Mouse (Mus musculus) ES-E14 (cell line): Measurements from ENCODE around the gene T2.

Source experiments
- CHD2 ChIP-seq: IDR thresholded peaks from 2 replicates; pipeline ENCODE4 v1.6.1; 2014; ENCODE audit warnings: mild to moderate bottlenecking, low read depth, low read length, inconsistent platforms
- HCFC1 ChIP-seq: IDR thresholded peaks from 2 replicates; pipeline ENCODE4 v1.6.1; 2012; ENCODE audit warnings: low read length, inconsistent platforms, borderline replicate concordance; ENCODE audit not compliant: insufficient read depth
- MAFK ChIP-seq: IDR thresholded peaks from 2 replicates; pipeline ENCODE4 v1.6.1; 2014; ENCODE audit warnings: mild to moderate bottlenecking, low read depth, low read length, inconsistent platforms; ENCODE audit not compliant: insufficient read depth
- ZC3H11A ChIP-seq: IDR thresholded peaks from 2 replicates; pipeline ENCODE4 v1.6.1; 2012; ENCODE audit warnings: low read depth, mild to moderate bottlenecking, inconsistent platforms, low read length, borderline replicate concordance

- TF ChIP-seq ZC3H11A (no peak), MAFK (no peak), HCFC1 (no peak), CHD2 (no peak)
Measured at GRCm38 (mm10) chr17:8347765-8348285, 8.0 kb upstream of the T2 start.
